Comparison of ENCODE assay signal across 8 mouse cellular contexts in the genomic region with DNA sequence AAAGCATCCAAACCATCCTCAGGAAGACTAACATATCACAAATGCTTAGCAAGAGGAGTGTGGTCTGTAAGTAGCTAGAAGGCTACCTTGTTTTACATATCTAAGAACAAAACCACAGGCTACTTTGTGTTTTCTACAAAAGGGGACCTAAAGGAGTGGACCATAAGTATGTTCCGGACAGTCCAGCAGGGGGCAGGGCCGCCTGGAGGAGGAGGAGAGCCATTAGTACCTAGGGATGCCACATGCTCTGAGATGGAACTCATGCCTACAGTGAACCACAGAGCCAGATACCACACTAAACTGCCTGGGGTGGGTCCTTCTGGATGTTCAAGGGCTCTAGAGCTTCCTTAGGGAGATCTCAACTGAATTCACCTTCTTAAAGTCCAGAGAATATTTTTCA. TPM values are rescaled to one million over a fixed set of nuclear protein-coding genes. Genes with fewer than 3 reads are reported as not detected.
A peak's percentile ranks its signal among the peaks of the same experiment; 100 is the strongest.
DNase-seq lines count a peak whose midpoint lies in the region; ATAC-seq and TF ChIP-seq lines count a peak whose summit lies in the region.

No protein-coding gene starts in this region.

- no peaks in the 10 kb centered on the region for H3K9me3 ChIP-seq in forebrain, embryonic 14.5 days (replicated peaks; ENCODE audit: control insufficient read depth, low read length)
- H3K9me3 ChIP-seq in forebrain, embryonic 12.5 days, result no peaks in the 10 kb centered on the region

- 40% methylated on average over 2 of the region's 2 CpGs for WGBS in forebrain, embryonic 14.5 days
- 22% methylated on average over 2 of the region's 2 CpGs for WGBS in forebrain, embryonic 12.5 days

- H3K4me3 ChIP-seq in forebrain, embryonic 14.5 days (ENCODE audit: low read depth, low read length), result no peak overlapping the region
- H3K4me3 ChIP-seq in forebrain, embryonic 12.5 days (replicated peaks), result no peak overlapping the region
- no peak overlapping the region for H3K4me3 ChIP-seq in testis, adult 2 months (ENCODE audit: control insufficient read depth, low read depth, low read length)

- H3K4me2 ChIP-seq in forebrain, embryonic 14.5 days (ENCODE audit: low read length), result no peak overlapping the region
- no peak overlapping the region for H3K4me2 ChIP-seq in forebrain, embryonic 12.5 days

- peak; percentile 48; the same call in 1 of the 2 replicates for TF ChIP-seq CTCF in testis, adult 2 months (IDR thresholded peaks at IDR 0.05; ENCODE audit: control insufficient read depth, insufficient read depth, insufficient replicate concordance, low read depth, low read length)

- H3K9ac ChIP-seq in forebrain, embryonic 14.5 days (ENCODE audit: low read length), result no peak overlapping the region
- no peak overlapping the region for H3K9ac ChIP-seq in forebrain, embryonic 12.5 days

- no peak overlapping the region for H3K27ac ChIP-seq in forebrain, embryonic 14.5 days (ENCODE audit: low read depth, low read length)
- no peak overlapping the region for H3K27ac ChIP-seq in forebrain, embryonic 12.5 days
- no peak overlapping the region for H3K27ac ChIP-seq in testis, adult 2 months (ENCODE audit: control insufficient read depth, insufficient read depth, low read depth, low read length)

- no peak for TF ChIP-seq POLR2A in testis, adult 2 months (IDR thresholded peaks at IDR 0.05; ENCODE audit: control insufficient read depth, low read depth, low read length)

- no peaks in the 10 kb centered on the region for H3K27me3 ChIP-seq in forebrain, embryonic 14.5 days (replicated peaks; ENCODE audit: control insufficient read depth, insufficient read depth, low read length)
- H3K27me3 ChIP-seq in forebrain, embryonic 12.5 days, result no peaks in the 10 kb centered on the region
- H3K27me3 ChIP-seq in testis, adult 2 months (ENCODE audit: control insufficient read depth, insufficient read depth, low read length), result no peaks in the 10 kb centered on the region

- peak; percentile 8 for DNase-seq in forebrain, embryonic 14.5 days (ENCODE audit: low spot score)
- no peak for DNase-seq in testis, postnatal 14 days (ENCODE audit: low spot score)
- DNase-seq in induced T-regulatory cell, adult 2 months (ENCODE audit: low read depth), result peak; percentile 35
- DNase-seq in lung, postnatal 10 days, result peak; percentile 53
- DNase-seq in cerebellum, adult 11-12 months, result no peak
- DNase-seq in right cerebral cortex, adult 2 months (ENCODE audit: low spot score in 2 of 2), result no peak

- H3K4me1 ChIP-seq in forebrain, embryonic 14.5 days (ENCODE audit: control insufficient read depth, insufficient read depth, low read length), result no peaks in the 10 kb centered on the region
- peaks cover 13% of the 10 kb centered on the region for H3K4me1 ChIP-seq in forebrain, embryonic 12.5 days
- no peaks in the 10 kb centered on the region for H3K4me1 ChIP-seq in testis, adult 2 months (ENCODE audit: control insufficient read depth, insufficient read depth, low read length)

- no peak for ATAC-seq in forebrain, embryonic 14.5 days
- no peak for ATAC-seq in forebrain, embryonic 12.5 days (ENCODE audit: low FRiP score)

- peaks cover 74% of the 10 kb centered on the region for H3K36me3 ChIP-seq in forebrain, embryonic 14.5 days (ENCODE audit: control insufficient read depth, insufficient read depth, low read length)
- peaks cover 67% of the 10 kb centered on the region for H3K36me3 ChIP-seq in forebrain, embryonic 12.5 days (replicated peaks)
- peaks cover 2% of the 10 kb centered on the region; the same call in 1 of the 2 replicates for H3K36me3 ChIP-seq in testis, adult 2 months (ENCODE audit: control insufficient read depth, insufficient read depth, low read length)

RNA-seq across cellular contexts. Expression of gene Coq6, which starts 14.3 kb away (rescaled TPM):
- polyA plus RNA-seq in forebrain, embryonic 14.5 days (2014; fragmentation: Nextera tagmentation; extraction: Ambion mirVana), result 48.6 and 57.6 TPM in 2 replicates
- polyA plus RNA-seq in forebrain, embryonic 12.5 days (2016; fragmentation: Nextera tagmentation; extraction: Ambion mirVana), result 39.5 and 40.5 TPM in 2 replicates
- 41.7 and 41.8 TPM in 2 replicates for polyA plus RNA-seq in testis, adult 2 months (2012; rRNA removed)

RNA-seq across cellular contexts. Expression of gene Fam161b, which starts 14.4 kb away (rescaled TPM):
- 8.5 and 12.8 TPM in 2 replicates for polyA plus RNA-seq in forebrain, embryonic 14.5 days (2014; fragmentation: Nextera tagmentation; extraction: Ambion mirVana)
- 11.6 and 12.0 TPM in 2 replicates for polyA plus RNA-seq in forebrain, embryonic 12.5 days (2016; fragmentation: Nextera tagmentation; extraction: Ambion mirVana)
- 9.4 TPM in 2 replicates for polyA plus RNA-seq in testis, adult 2 months (2012; rRNA removed)

RNA-seq across cellular contexts. Expression of gene Zfp410, which starts 30.5 kb away (rescaled TPM):
- 89.6 and 104 TPM in 2 replicates for polyA plus RNA-seq in forebrain, embryonic 14.5 days (2014; fragmentation: Nextera tagmentation; extraction: Ambion mirVana)
- polyA plus RNA-seq in forebrain, embryonic 12.5 days (2016; fragmentation: Nextera tagmentation; extraction: Ambion mirVana), result 114 and 117 TPM in 2 replicates
- 12.8 and 15.6 TPM in 2 replicates for polyA plus RNA-seq in testis, adult 2 months (2012; rRNA removed)

Comparison
In these comparisons a context has a peak if more than half of its experiments do, and no peak if none do; other contexts are left out.
1. DNase-seq: peak in forebrain, embryonic 14.5 days (single experiment), induced T-regulatory cell, adult 2 months (single experiment) and lung, postnatal 10 days (single experiment); none in testis, postnatal 14 days (single experiment), cerebellum, adult 11-12 months (single experiment) and right cerebral cortex, adult 2 months (0 of 2).